Mouse (Mus musculus) forelimb bud, embryonic 11.5 days (tissue): ENCODE results near the gene Kcnj8.

Source experiments
- DNase-seq: peaks from one replicate; pipeline ENCODE4 v3.0.0-alpha.2; 2012; ENCODE audit warnings: low read depth, low spot score

Gene Kcnj8

DNA sequence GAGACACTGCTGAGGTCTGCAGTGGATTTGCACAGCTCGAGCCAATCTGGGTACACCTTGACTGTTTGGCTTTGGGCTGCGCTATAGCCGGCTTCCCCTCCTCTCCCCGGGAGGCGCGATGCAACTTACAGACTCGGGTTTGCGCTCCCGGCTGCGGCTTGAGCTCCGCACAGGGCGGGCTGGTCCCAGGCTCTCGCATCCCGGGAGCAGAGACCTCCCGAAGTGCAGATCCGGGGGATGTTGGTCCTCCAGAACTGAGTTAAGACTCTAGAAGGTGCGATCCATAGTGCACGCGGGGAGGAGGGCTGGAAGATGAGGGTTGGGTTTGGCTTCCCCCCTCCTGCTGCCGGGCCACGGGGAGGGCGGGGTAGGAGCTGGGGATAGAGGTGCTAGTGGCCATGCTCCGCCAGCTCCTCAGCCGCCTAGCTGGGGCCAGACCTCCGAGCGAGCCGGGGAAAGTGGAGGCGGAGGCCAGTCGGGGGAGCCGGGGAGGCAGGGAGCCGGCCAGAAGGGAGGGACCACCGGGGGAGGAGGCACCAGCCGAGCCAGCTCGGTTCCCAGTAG, at the start of gene Kcnj8:
Gene Kcnj8 (minus strand): TSS at position 560 of the 564 bp plus-strand sequence.
- peak; percentile 31 for DNase-seq

DNA sequence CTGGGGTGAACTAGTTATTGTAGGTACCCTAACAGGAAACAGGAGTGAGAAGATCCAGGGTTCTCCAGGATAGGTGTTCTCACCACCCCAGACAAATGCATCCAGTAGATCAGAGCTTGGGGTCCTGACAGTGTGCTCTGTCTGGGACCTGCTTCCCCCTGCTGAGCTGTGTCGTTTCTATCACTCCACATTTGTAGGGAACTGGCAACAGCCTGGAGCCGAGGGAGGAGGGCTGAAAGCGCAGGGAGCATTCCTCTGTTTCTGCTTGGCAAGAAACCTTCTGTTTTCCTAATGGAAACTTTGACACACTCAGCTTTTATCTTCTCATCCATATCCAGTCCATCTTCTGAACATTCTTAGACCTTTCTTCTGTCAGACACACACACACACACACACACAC, 45.2 kb upstream of the Kcnj8 start:
- no peak for DNase-seq

DNA sequence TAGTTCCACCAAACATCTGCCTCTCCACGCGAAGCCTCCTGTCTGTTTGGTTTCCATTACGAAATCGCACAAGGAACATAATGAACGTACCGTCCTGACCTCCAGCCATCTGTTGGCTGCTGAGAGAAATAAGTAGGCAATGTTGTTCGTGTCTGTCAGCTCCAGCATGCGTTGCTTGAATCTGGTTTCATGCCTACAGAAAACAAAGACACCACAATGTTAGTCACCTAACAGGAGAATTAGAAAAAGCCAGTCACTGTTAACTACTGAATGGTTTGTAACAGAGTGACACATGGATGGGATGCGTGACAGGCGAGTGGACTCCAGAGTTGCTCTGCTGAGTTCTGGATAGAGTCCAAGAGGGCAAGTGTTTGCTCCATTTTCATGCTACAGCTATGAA, 42.9 kb upstream of the Kcnj8 start:
- DNase-seq, result no peak

DNA sequence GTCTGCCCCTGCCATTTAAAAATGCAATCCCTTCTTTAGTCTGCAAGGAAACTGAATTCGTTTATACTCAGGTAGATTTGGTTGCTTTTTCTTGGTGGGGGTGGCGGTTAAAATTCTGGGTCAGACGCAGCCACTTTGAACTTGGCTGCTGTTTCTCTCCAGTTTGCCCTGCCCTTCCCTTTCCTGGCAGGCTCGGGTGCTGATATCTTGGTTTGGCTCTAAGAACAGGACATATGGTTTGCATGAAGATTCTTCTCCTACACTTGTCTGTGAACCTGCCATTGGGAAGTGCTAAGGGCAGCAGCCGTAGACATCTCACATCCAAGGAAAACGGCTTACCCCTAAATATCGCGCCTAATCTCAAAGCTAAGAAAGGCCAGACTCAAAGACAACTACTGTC, 41.0 kb upstream of the Kcnj8 start:
- no peak for DNase-seq

DNA sequence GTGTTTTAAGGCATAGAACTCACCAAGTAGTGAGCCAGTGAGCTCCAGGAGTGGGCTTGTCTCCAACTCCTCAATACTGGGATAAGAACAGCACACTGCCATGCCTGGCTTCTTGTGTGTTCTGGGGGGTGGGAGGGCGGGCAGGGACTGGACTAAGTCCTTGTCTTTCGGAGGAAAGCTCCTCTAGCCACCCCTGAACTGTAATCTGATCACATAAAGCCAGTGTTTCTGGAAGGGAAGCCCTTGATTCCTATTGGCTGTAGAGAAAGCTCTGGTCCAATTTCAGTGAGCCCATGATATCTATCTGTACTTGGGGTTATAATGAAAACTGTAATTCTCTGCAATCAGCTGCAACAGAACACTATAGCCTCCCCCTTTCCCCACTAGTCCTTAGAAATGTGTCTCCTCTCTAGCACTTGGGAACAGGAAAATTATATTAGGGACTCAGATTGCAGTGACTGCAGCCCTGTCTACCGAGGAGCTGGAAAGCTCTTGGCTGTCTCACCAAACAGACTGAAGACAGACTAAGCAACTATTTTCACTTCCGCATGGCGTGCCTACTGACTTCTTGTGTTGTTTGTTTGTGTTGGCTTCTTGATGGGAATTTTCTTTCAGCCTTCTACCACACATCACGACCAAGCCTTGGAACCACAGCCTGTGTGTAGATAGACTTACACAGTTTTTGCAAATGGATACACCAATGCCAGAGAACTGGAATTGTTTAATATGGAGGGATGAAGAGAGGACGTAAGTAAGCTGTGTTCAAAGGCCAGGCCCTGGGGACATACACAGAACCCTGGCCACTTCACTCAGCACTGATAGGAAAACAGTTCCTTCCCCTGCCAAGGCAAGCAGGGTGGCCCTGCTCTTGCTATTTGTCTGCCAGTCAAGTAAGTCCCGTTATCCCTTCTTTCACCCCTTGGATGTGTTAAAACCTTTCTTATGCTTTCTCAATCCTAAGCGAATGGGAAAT, 38.3 kb upstream of the Kcnj8 start:
- no peak for DNase-seq

DNA sequence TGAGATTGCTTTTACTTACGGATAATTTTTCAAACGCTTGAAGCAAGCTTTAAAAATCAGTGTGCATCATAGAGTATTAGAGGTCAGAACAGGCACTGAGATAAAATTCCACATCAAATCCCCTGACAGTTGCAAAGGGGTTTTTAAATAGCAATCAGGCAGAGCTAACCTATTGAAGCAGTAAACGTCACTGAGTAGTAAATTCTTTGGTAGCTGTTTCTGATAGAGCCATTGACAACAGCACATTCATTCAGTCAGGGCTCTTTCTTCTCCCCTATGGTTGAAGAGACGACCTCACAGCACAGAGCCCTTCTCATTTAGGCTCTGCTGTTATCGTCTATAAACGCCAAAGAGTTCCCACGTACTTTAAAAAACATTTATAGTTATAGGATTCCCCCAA, 35.7 kb upstream of the Kcnj8 start:
- no peak for DNase-seq

DNA sequence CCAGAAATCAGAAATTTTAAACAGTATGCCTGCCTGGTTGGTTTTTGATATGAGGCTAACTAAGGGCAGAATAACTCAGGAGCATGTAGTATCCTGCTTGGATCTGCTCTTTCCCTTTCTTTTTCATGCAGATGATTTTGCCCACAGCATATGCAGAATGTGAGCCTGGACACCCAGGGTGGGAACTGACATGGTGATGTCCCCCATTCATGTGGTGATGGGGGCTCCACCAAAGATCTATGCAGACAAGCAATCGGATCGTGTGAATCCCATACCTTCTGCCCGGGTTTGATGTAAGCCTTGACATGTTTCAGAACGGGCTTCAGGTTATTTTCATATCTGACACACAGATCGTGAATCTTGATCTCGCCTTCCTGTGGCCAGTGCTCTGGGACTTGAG, 31.4 kb upstream of the Kcnj8 start:
- no peak for DNase-seq

DNA sequence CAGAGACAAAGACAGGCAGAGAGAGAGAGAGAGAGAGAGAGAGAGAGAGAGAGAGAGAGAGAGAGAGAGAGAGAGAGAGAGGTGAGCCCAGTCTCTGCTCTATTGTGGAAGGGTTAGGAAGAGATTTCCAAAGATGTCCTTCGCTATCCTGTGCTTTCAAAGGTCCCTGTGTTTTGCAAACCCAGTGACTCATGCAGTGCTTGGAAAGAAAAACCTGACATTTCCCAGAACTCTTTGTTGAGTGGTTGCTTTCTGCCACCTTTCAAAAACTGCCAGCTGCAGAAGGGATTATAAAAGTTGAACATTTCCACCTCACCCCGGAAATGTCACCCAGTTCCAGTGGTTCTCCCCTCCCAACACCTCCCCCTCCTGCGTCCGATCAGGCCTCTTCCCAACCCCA, 7.4 kb upstream of the Kcnj8 start:
- DNase-seq, result no peak

DNA sequence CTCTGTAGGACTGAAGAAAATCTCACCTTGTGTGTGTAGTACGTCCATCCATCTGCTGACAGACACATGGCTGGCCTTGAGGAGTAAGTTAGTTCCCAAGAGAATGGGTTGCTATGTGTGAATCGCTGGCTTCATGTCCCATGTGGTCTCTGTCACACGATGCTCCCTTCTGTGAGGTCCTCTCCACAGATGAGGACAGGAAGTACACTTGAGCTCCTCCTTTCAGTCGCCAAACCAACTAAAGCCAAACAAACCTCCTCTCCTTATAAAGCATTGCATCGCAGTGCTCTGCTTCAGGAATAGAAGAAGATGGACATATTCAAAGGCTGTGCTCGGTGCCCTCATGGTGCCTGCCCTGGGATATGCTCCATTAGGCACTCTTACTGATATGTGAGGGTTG, 6.4 kb upstream of the Kcnj8 start:
- DNase-seq, result no peak

DNA sequence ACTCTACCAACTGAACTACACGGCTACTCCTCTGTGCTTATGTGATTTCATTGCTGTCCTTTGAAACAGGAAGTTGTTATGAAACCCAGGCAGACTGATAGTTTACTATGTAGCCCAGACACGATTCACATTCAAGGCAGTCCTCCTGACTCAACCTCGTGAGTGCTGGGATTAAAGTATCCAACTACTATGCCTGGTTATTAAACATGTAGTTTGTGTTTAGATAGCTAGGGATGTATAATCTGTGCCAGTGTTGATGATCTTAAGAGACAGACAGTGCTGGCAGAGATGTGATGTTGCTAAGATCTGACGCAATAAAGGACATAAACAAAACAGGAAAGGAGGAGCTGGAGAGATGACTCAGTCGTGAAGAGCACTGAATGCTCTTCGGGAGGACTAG, 1.5 kb upstream of the Kcnj8 start:
- no peak for DNase-seq

DNA sequence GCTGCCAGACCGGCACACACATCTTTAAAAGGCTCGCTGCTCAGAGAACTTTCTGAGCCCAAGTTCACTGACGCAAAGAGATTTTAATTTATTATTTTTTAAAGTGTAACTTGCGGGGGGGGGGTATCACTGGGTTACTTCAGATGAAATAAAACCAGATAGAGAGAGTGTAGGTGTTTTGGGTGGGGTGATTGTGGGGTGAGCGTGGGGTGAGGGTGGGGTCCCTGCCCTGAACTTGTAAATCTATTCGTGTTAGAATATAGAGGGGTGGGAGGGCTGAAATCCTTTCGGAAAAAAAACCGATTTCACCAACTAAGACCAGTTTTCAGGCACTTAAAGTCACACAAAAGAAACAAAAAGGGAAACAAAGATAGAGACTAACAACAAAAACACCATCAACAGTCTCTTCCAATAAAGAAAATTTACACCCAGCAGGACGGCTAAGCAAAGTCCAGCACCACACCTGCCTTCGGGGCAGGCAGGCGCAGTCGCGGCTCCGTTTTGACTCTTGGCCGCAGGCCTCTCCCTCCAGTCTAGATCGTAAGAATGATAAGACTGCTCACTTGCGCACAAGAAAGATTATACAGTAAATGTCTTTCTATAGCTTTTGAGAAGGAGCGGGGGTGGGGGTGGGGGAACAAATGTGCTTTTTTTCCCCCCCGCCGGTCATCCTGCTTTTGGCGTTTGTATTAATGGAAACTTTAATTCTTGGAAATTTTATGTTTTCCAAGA, 381 bp upstream of the Kcnj8 start:
- no peak for DNase-seq

DNA sequence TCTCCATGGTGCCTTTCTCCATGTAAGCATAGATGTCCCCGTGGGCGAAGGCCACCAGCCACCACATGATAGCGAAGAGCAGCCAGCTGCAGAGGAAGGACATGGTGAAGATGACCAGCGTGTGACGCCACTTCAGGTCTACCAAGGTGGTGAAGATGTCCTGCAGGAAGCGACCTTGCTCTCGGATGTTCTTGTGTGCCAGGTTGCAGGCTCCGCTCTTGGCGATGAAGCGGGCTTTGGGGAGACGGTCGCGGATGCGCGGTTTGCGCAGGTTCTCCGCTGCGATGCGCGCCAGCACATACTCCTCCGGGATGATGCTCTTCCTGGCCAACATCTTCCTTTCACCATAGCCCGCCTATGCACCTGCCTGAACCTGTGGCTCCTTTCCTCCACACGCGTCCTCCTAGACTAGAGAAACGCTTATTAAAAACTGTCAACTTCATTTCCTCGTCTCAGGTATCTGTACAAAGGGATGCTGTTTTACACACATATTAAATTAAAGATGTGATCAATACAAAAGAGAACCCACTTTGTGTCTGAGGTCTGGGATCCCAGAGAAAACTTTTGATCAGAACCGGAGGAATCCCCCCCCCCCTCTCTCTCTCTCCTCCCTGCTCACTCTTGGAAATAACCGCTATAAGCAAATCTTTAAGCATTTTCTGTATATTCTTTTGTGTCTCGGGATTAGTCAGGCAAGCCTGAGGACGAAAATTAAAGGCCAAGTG, 1.2 kb downstream of the Kcnj8 start:
- DNase-seq, result no peak

DNA sequence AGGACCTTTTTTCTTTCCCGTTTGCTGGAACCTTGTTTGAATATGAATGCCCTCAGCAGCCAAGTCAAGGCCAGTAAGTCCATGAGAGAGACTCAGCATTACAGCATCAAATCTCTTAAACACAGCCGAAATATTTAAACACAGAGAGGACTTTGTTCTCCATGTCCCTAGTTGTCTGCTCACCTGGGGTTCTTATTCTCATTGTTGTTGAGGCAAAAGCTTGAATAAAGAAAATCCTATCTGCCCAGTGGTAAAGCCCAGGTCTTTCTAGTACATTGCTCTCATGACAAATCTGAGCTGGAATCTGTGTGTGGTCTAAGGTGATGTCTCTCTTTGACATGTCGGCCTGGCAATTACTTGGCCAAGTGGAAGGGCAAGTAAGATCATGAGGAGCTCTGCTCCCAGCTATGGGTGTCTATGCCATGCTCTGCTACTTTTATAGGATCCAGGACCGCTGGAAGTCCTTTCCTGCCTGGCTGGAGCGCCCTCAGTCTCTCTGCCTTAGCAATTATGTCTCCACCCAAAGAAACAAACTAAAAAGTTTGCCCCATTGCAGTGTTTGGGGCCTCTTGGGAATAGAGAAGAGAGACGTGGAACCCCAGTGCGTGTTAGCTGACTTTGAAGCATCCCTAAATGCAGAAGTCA, 2.6 kb downstream of the Kcnj8 start:
- DNase-seq, result no peak

DNA sequence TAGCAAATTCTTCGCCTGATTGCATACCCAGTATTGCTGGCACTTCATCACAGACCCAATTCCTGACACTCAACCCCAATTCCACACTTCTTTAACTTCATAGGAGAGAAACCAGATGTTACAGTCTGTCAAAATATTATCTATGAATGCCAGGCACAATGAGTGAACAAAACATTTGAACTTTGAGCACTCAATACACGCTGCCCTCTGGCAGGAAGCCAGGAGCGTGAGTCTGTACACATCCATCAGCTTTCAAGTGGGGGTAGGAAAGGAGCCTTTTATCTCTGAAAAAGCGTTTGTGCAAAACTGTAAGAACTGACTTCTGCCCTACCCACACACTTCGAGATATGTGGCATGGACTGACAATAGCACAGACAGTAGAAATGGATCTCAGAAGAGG, 4.0 kb downstream of the Kcnj8 start:
- no peak for DNase-seq

DNA sequence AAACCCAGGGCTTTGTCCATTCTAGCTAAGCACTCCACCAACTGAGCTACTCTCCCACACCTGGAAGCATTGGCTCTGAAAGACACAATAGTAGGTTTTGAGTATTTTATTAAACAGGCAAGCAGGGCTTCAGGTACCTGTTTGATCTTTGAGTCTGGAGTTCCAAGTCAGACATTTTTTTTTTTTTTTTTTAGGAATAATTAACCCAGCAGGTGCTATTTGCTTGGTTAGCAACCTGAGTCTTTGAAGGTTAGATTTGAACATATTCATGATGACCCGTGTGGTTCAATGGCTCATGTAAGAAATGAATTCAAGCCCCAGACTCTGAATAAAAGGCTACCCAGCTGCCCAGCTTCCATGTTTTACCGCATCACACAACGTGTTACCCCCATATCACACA, 6.7 kb downstream of the Kcnj8 start:
- no peak for DNase-seq

DNA sequence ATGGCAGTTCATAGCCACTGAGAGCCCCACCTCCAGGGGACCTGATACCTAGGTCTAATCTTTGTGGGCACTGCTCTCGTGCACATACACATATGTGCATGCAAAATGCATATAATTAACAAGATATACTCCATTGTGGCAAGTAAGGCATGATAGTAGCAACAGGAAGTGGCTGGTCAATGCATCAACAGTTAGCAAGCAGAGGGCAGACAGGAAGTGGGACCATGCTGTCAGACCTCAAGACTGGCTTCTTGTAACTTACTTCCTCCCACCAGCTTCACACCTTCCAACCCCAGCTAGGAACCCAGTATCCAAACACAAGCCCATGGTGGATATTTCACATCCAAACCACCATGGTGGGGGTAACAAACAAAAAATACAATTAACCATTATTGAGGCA, 10.3 kb downstream of the Kcnj8 start:
- no peak for DNase-seq

DNA sequence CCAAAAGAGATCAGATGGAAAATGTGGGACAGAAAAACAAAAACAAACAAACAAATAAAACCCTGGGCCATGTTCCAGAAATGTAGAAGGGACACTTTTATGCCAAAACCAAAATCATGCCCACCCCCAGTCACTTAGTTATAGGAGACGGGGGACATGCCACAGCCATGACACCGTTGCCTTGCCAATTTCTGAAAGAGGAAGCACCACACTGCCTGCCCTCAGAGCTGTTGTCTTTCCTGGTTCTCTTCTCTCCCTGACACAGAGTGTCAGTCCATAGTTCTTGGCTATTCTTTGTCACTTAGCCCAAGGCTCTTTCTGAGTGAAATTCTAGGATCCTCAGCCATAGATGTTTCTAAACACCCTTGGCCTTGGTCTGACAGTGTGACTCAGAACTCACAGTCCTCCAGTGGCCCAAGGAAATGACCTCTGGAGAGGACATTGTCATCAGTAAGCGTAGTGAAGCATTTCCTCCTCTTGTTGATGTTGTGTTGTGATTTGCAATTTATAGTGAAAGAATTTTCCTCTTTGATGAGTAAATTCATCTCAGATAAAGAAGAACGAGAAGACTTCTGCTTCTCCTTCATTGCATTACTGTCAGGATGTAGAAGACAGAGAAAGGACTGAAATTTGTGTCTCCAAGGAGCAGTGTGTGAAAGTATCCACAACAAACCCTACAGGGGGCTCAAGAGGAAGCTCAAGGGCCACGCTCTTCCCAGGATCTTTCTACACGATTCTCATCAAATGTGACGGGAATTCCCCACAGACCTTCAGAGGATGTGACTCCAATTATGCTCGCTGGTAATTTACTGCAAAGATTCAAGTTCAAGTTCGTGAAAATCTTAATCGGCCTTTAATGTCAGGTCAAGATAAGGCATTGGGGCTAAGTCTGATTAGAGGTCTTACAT, 12.4 kb downstream of the Kcnj8 start:
- no peak for DNase-seq

DNA sequence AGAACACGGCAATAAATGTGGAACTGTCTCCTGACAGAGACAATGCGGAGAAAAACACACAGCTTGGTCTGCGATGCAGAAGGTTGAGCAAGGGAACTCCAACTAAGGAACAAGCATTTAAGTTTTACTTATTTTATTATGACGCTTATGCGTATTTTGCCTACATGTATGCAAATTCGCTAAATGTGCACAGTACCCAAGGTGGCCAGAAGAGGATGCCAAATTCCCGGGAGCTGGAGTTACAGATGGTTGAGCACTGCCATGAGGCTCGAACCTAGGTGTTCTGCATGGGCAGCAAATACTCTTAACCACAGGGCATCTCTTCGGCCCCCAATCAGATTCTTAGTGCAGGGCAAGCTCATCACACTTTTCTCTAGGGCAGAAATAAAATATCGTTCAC, 13.3 kb downstream of the Kcnj8 start:
- DNase-seq, result peak; percentile 13

DNA sequence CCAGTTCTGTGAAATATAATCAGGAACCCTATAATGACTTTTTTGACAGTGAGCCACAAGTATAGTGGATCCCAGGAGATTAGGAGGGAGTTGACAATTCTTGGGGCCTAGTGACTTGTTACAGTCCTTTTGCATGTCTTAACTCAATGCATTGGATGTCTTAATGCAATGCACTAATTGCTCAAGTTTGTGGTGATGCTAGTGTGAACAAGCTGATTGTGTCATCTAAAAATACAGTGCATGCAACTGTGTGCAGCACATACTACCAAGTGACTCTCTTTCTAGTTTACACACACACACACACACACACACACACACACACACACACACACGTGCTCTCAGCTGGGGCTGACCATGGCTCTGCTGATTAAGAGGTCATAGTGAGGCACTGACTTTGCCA, 15.4 kb downstream of the Kcnj8 start:
- no peak for DNase-seq

DNA sequence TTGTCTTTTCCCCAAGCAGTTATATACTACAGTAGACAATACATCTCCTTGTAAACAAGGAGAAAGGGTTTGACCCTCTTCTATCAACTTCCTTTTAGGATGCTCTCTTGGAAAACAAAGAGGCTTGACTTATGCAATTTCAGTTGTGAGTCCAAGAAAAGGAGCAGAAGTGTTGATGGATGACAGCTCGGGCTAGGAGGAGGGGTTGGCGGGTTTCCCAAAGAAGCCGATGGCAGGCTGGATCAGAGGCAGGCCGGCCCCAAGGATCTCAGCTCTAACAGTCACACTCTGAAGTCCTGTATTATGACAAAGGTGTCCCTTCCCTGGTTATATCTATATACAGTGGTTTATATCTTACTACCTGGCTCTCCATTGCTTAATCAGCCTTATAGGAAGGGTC, 19.9 kb downstream of the Kcnj8 start:
- DNase-seq, result no peak
